Mouse (Mus musculus) testis, adult 2 months (tissue): ENCODE results near the gene Plce1. TPM values are rescaled to one million over a fixed set of nuclear protein-coding genes. Genes with fewer than 3 reads are reported as not detected.

ENCODE experiments used
- H3K27ac ChIP-seq: fragments of 200-500 bp; 2 replicates; pipeline ENCODE4 v1.5.1; 2012; ENCODE audit warnings: low read depth, low read length; ENCODE audit not compliant: control insufficient read depth, insufficient read depth
- H3K27me3 ChIP-seq: fragments of 200-500 bp; 2 replicates; pipeline ENCODE4 v1.6.1; 2012; ENCODE audit warnings: mild to moderate bottlenecking, low read length, moderate library complexity; ENCODE audit not compliant: control insufficient read depth, insufficient read depth
- H3K36me3 ChIP-seq: fragments of 200-500 bp; 2 replicates; pipeline ENCODE4 v1.6.1; 2012; ENCODE audit warnings: mild to moderate bottlenecking, low read length; ENCODE audit not compliant: control insufficient read depth, insufficient read depth
- H3K4me1 ChIP-seq: fragments of 200-500 bp; 2 replicates; pipeline ENCODE4 v1.6.1; 2012; ENCODE audit warnings: low read length; ENCODE audit not compliant: control insufficient read depth, insufficient read depth
- H3K4me3 ChIP-seq: fragments of 200-500 bp; 2 replicates; pipeline ENCODE4 v1.5.1; 2012; ENCODE audit warnings: low read depth, mild to moderate bottlenecking, low read length, moderate library complexity, mixed read lengths; ENCODE audit not compliant: control insufficient read depth
- CTCF ChIP-seq: fragments of 200-500 bp; IDR thresholded peaks from 2 replicates; pipeline ENCODE4 v1.5.1; 2012; ENCODE audit warnings: low read depth, mild to moderate bottlenecking, inconsistent platforms, low read length, moderate library complexity; ENCODE audit not compliant: control insufficient read depth, insufficient read depth, insufficient replicate concordance
- POLR2A ChIP-seq: fragments of 200-500 bp; IDR thresholded peaks from 2 replicates; pipeline ENCODE4 v1.6.1; 2012; ENCODE audit warnings: low read depth, mild to moderate bottlenecking, inconsistent platforms, low read length, moderate library complexity; ENCODE audit not compliant: control insufficient read depth
- polyA plus RNA-seq: library from polyadenylated mRNA; depleted of rRNA; stranded (reverse); fragments of >200 nt; gene quantifications from 2 replicates; pipeline ENCODE4 v1.2.3, GENCODE M21; 2012

Gene Plce1
- polyA plus RNA-seq, 1 experiment = 2.4 TPM

DNA sequence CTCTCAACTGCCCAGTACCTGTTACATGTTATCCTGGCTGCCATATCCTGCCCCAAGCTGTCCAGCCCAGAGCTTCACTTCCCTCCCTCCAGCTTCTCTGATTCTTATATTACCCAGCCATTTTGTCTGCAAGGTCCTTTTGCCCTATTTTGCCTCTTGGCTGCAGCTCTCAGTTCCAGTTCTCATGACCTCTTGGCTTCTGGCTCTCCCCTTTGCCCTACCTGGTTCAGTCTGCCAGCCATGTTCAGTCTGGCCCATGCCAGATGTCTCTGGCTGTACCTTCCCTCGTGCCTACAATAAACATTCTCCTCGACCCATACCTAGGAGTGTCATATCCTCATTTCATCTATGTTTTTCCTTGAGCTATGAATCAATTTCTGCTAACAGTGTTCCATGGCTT, 285.4 kb downstream of the Plce1 start:
- H3K4me3 ChIP-seq = peak overlapping the region; percentile 55
- no peak overlapping the region for H3K27ac ChIP-seq
- TF ChIP-seq POLR2A (no peak), CTCF (no peak)

GRCm38 (mm10) chr19:38775548-38775947, 294.6 kb downstream of the Plce1 start:
- no peaks in the 10 kb centered on the region for H3K4me1 ChIP-seq
- H3K27me3 ChIP-seq = no peaks in the 10 kb centered on the region
- no peak overlapping the region for H3K4me3 ChIP-seq
- no peak for TF ChIP-seq CTCF
- no peak for TF ChIP-seq POLR2A
- H3K27ac ChIP-seq = no peak overlapping the region
- no peaks in the 10 kb centered on the region for H3K36me3 ChIP-seq

More for the DNA sequence above, 285.4 kb downstream of the Plce1 start:
- H3K27me3 ChIP-seq = no peaks in the 10 kb centered on the region
- H3K36me3 ChIP-seq = no peaks in the 10 kb centered on the region
- no peaks in the 10 kb centered on the region for H3K4me1 ChIP-seq

DNA sequence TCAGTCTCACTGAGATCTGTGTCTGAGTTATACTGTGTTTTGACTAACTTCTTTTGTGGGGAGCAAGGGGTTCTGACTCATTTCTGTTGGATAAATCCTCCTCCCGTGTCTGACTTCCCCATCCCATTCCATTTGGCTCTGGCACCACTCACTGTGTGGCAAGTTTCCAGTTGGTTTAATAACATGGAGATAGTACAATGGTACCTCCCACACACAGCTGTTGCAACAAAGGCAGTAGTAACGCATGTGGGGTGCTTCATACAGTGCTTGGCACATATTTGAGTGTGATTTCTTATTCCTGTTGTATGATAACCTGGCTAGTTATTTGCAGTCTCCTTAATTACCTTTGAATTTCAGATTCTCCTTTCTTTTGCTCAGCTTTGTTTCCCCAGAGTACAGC, 297.9 kb downstream of the Plce1 start:
- Histone ChIP-seq H3K27ac (no peak overlapping the region), H3K36me3 (no peaks in the 10 kb centered on the region), H3K4me3 (no peak overlapping the region), H3K27me3 (no peaks in the 10 kb centered on the region), H3K4me1 (no peaks in the 10 kb centered on the region)
- TF ChIP-seq POLR2A = no peak
- TF ChIP-seq CTCF = no peak

DNA sequence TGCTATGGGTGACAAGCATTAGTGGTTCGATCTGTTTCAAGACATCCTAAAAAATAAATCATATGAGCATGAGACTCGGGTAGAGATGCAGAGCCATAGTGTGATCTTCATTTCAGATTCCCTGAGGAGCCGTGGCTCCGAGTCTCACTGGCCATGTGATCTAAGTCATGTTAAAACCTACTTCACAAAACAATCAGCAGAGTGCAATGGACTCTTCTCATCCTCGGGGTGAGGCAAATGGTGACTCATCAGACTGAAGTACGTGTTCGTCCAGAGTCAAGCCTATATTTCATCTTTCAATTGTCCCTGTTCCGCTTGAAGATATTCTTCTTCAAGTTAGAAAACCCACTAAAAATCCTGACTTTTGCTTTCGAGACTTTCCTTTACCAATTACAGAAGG, 302.6 kb downstream of the Plce1 start:
- Histone ChIP-seq H3K36me3 (no peaks in the 10 kb centered on the region), H3K4me3 (no peak overlapping the region), H3K27ac (no peak overlapping the region), H3K27me3 (no peaks in the 10 kb centered on the region), H3K4me1 (no peaks in the 10 kb centered on the region)
- no peak for TF ChIP-seq CTCF
- no peak for TF ChIP-seq POLR2A

DNA sequence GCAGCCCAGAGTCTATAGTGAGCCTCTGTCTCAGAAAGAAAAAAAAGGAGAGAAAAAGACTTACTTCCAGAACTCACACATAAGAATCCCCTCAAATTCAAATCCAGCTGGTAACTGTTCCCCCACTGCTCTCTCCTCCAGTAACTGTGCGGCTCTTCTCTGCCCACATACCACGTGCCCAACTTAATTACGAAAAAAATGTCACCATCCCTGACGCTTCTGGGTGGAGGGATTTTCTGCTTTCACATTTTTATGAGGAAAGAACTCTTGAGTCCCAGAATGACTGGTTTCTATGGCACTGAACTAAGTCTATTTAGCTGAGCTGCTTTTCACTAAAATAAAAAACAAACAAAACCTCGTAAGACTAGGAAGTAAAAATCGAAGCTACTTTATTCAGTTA, 306.8 kb downstream of the Plce1 start:
- H3K27ac ChIP-seq = no peak overlapping the region
- H3K4me1 ChIP-seq = no peaks in the 10 kb centered on the region
- H3K36me3 ChIP-seq = peaks cover 2% of the 10 kb centered on the region; the same call in 1 of the 2 replicates
- no peak overlapping the region for H3K4me3 ChIP-seq
- TF ChIP-seq CTCF (no peak), POLR2A (no peak)
- no peaks in the 10 kb centered on the region for H3K27me3 ChIP-seq

- H3K27ac ChIP-seq = no peak overlapping the region
- H3K4me1 ChIP-seq = no peaks in the 10 kb centered on the region
- TF ChIP-seq POLR2A = no peak
- no peak for TF ChIP-seq CTCF
- H3K4me3 ChIP-seq = no peak overlapping the region
- H3K36me3 ChIP-seq = peaks cover 3% of the 10 kb centered on the region
- H3K27me3 ChIP-seq = no peaks in the 10 kb centered on the region
Measured at GRCm38 (mm10) chr19:38793563-38794045, 312.7 kb downstream of the Plce1 start.

- H3K27ac ChIP-seq = no peak overlapping the region
- H3K4me3 ChIP-seq = no peak overlapping the region
- H3K36me3 ChIP-seq = peaks cover 1% of the 10 kb centered on the region
- no peaks in the 10 kb centered on the region for H3K27me3 ChIP-seq
- no peaks in the 10 kb centered on the region for H3K4me1 ChIP-seq
- TF ChIP-seq POLR2A = no peak
- no peak for TF ChIP-seq CTCF
Measured at GRCm38 (mm10) chr19:38796546-38796945, 315.6 kb downstream of the Plce1 start.

GRCm38 (mm10) chr19:38798291-38798690, 317.4 kb downstream of the Plce1 start:
- Histone ChIP-seq H3K36me3 (peaks cover 1% of the 10 kb centered on the region), H3K27me3 (no peaks in the 10 kb centered on the region), H3K27ac (no peak overlapping the region), H3K4me1 (no peaks in the 10 kb centered on the region), H3K4me3 (no peak overlapping the region)
- TF ChIP-seq POLR2A (no peak), CTCF (no peak)
